Comparison of ENCODE assay signal across 1 mouse cellular context in the genomic region with DNA sequence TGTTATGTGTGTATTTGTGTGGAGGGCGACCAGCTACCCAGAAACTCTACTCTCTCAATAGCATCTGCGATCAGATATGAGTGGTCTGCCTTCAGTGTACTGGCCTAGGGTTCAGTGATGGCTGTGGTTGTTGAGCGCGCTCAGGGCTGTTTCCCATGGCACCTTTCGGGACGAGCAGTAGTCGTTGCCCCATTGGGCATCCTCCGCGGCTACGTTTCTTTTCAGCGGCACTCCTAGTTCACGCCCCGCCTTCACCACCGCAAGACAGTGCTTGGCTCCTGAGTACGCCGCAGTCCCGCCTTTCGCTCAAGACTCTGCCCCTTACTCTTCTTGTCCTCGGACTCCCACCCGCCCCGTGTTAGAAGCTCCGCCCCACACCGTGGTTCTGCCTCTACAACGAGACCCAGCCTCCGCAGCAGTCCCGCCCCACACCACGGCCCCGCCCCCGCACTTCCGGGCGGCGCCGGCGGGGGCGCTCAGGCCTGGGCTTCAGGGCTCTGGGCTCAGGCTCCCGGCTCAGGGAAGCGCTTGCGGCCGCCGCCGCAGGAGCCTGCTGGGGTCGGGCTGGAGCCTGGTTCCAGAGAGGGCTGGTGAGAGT.
A peak's percentile ranks its signal among the peaks of the same experiment; 100 is the strongest.
TF ChIP-seq lines count a peak whose summit lies in the region.

A gene (plus strand): TSS at position 450 of the 598 bp plus-strand sequence.

TF ChIP-seq in CH12.LX, 34 proteins besides CTCF, POLR2A, EP300 and RAD21 (continued from another document):
- TF ChIP-seq PAX5 (IDR thresholded peaks at IDR 0.05; ENCODE audit: low read length): no peak
- TF ChIP-seq NRF1 (IDR thresholded peaks at IDR 0.05; ENCODE audit: low read depth, low read length): peak; percentile 6; the same call in 1 of the 2 replicates
- TF ChIP-seq MYC (IDR thresholded peaks at IDR 0.05; ENCODE audit: low read depth, low read length): 0 out of 2 replicates have a peak, but pooled peaks have one; percentile 17
- peak; percentile 81; the same call in 1 of the 2 replicates for TF ChIP-seq UBTF (IDR thresholded peaks at IDR 0.05; ENCODE audit: low read depth, low read length)
- no peak for TF ChIP-seq ZKSCAN1 (IDR thresholded peaks at IDR 0.05; ENCODE audit: borderline replicate concordance, low read depth, low read length)
- TF ChIP-seq TBP (conservative IDR thresholded peaks at IDR 0.05; ENCODE audit: low read depth, low read length): peak; percentile 80
- TF ChIP-seq IRF4 (IDR thresholded peaks at IDR 0.05; ENCODE audit: low read depth, low read length): no peak
TF ChIP-seq in CH12.LX: peak in this region for 10.
